Mouse (Mus musculus) hindbrain, embryonic 14.5 days (tissue): ENCODE results near the gene Vash1. TPM values are rescaled to one million over a fixed set of nuclear protein-coding genes. Genes with fewer than 3 reads are reported as not detected.

Source experiments
- ATAC-seq: fragments of 200-750 bp; cut with Nextera tagmentation; 2 replicates; pipeline ENCODE4 v1.8.0; 2017; ENCODE audit warnings: moderate number of reproducible peaks, mild to moderate bottlenecking, moderate TSS enrichment, moderate library complexity; ENCODE audit not compliant: low FRiP score
- DNase-seq: peaks from one replicate; pipeline ENCODE4 v3.0.0-alpha.2; 2015; ENCODE audit warnings: low spot score
- H3K27ac ChIP-seq: fragments of 300-500 bp; sonication (generic); 2 replicates; pipeline ENCODE4 v1.5.1; 2014; ENCODE audit warnings: mild to moderate bottlenecking, moderate library complexity
- H3K27me3 ChIP-seq: fragments of 300-500 bp; sonication (generic); 2 replicates; pipeline ENCODE4 v1.6.1; 2014; ENCODE audit warnings: mild to moderate bottlenecking, low read length, mixed read lengths; ENCODE audit not compliant: control insufficient read depth, insufficient read depth
- H3K36me3 ChIP-seq: fragments of 300-500 bp; sonication (generic); replicated peaks from 2 replicates; pipeline ENCODE4 v1.6.1; 2014; ENCODE audit not compliant: control insufficient read depth, insufficient read depth
- H3K4me1 ChIP-seq: fragments of 300-500 bp; sonication (generic); replicated peaks from 2 replicates; pipeline ENCODE4 v1.6.1; 2014; ENCODE audit warnings: antibody characterized with exemption, low read length, mixed read lengths; ENCODE audit not compliant: control insufficient read depth, insufficient read depth
- H3K4me2 ChIP-seq: fragments of 300-500 bp; sonication (generic); replicated peaks from 2 replicates; pipeline ENCODE4 v1.6.1; 2014; ENCODE audit warnings: mild to moderate bottlenecking, moderate library complexity
- H3K4me3 ChIP-seq: fragments of 300-500 bp; sonication (generic); replicated peaks from 2 replicates; pipeline ENCODE4 v1.5.1; 2014; ENCODE audit warnings: mild to moderate bottlenecking, low read length
- H3K9ac ChIP-seq: fragments of 300-500 bp; sonication (generic); 2 replicates; pipeline ENCODE4 v1.6.1; 2014
- H3K9me3 ChIP-seq: fragments of 300-500 bp; sonication (generic); 2 replicates; pipeline ENCODE4 v1.6.1; 2016; ENCODE audit warnings: low read length; ENCODE audit not compliant: control insufficient read depth
- WGBS: fragments of 180-500 bp; shearing (Covaris S2); extraction: QIAGEN DNeasy Blood & Tissue Kit; methylation state at CpG from one replicate; pipeline ENCODE4 v1.1.7; 2014; 5-methylcytosine and 5-hydroxymethylcytosine counted together
- polyA plus RNA-seq: library from polyadenylated mRNA; unstranded; fragments of >200 nt; fragmentation: Nextera tagmentation; extraction: Ambion mirVana; gene quantifications from 2 replicates; pipeline ENCODE4 v1.2.1, GENCODE M21; 2014

The Vash1 gene
- polyA plus RNA-seq, 1 experiment from 2014 or later = 31.2 TPM

DNA sequence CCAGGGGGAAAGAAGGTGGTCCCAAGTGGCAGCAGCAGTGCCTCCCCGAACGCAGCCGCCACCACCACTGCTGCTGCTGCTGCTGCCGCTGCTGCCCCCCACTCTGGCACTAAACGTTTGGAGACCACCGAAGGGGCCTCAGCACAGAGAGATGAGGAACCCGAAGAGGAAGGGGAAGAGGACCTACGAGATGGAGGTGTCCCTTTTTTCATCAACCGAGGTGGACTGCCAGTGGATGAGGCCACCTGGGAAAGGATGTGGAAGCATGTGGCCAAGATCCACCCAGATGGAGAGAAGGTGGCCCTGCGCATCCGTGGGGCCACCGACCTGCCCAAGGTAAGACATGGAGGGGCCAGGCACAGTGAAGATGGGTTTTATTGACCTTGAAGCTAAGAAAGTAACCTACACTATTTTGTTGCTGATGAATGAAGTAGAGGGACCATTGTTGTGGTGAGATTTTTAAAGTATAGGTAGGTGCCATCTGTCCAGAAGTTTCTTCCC, 1.5 kb downstream of the Vash1 start:
- H3K36me3 ChIP-seq = peaks cover under 1% of the 10 kb centered on the region
- H3K4me3 ChIP-seq = peak overlapping the region; percentile 98
- H3K27me3 ChIP-seq = no peaks in the 10 kb centered on the region
- peaks cover 28% of the 10 kb centered on the region for H3K4me1 ChIP-seq
- peak overlapping the region; percentile 78 for H3K4me2 ChIP-seq
- 17% methylated on average over 12 of the region's 12 CpGs for WGBS
- ATAC-seq = no peak
- H3K9me3 ChIP-seq = no peaks in the 10 kb centered on the region
- H3K27ac ChIP-seq = peak overlapping the region; percentile 97
- DNase-seq = no peak
- peak overlapping the region; percentile 100 for H3K9ac ChIP-seq

DNA sequence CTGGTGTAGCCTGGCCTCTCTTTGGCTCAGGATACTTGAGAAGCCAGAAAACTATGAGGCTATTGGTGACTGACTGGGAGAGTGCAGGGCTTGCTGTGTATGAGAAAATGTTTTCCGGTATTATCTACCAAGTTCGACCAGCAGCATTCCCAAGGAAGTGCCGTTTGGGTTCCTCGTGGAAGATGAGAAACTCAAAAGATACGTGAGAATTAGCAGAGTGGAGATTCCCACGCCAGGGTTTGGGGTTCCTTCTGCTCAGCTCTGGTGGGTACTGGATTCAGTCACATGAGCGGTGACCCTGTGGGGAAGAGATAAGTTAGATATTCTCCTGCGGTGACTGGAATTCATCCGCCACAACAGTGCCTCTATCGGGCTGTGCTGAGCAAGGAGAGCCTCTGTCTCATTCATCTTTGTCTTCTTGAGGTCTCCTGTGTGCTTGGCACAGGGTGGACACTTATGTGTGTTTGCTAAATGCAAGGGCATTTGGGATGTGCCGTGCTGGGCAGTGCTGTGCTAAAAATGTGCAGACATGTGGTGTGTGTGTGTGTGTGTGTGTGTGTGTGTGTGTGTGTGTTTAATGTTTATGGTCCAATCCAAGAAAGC, 2.2 kb downstream of the Vash1 start:
- peak; percentile 72 for DNase-seq
- Histone ChIP-seq H3K27ac (peak overlapping the region; percentile 97), H3K4me1 (peaks cover 28% of the 10 kb centered on the region), H3K4me3 (peak overlapping the region; percentile 98), H3K9ac (peak overlapping the region; percentile 100), H3K27me3 (no peaks in the 10 kb centered on the region), H3K4me2 (peak overlapping the region; percentile 78), H3K9me3 (no peaks in the 10 kb centered on the region), H3K36me3 (peaks cover 7% of the 10 kb centered on the region)
- peak; percentile 25; the same call in 1 of the 2 replicates for ATAC-seq
- WGBS = 11% methylated on average over 11 of the region's 11 CpGs

DNA sequence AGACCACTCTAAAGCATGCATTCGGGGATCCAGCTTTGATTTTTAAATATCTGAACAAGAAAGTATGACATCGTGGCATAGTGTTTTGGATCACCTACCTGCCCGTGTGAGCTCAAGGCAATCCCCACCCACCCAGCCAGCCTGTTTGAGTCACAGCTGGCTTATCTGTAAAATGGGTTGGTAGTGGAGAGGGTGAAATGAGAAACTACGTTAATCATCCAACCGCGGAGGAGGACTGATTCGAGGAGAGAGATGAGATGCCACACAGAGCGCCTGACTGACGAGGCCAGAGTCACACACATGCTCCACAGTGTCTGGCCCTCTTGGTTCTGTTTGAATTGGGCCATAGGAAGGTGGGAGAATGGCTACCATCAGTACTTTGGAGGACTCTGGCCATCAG, 3.1 kb downstream of the Vash1 start:
- Histone ChIP-seq H3K4me1 (peaks cover 28% of the 10 kb centered on the region), H3K27me3 (no peaks in the 10 kb centered on the region), H3K27ac (no peak overlapping the region), H3K9ac (peak overlapping the region; percentile 22; the same call in 1 of the 2 replicates), H3K4me2 (peak overlapping the region; percentile 78), H3K9me3 (no peaks in the 10 kb centered on the region), H3K36me3 (peaks cover 15% of the 10 kb centered on the region), H3K4me3 (peak overlapping the region; percentile 98)
- no peak for ATAC-seq
- 78% methylated on average over 9 of the region's 9 CpGs for WGBS
- DNase-seq = no peak

DNA sequence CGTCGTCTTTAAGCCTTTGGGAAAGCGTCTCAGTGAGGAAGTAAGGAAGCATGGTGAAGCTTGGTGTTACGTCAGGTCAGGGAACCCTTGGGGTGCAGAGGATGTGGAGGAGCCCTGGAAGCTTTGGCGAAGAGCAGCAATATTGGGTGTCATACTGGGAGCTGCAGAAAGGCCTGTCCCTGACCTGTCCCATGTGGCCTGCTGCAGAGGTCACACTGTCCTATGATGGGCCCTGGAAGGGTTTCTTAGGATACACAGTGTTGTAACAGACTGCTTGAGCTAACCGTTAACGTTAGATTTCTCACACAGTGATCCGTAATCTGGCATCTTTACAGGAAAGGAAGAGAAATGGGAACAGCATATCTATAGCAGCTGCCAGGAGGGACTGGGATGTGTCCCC, 3.7 kb downstream of the Vash1 start:
- H3K27me3 ChIP-seq = no peaks in the 10 kb centered on the region
- H3K4me1 ChIP-seq = peaks cover 28% of the 10 kb centered on the region
- peaks cover 21% of the 10 kb centered on the region for H3K36me3 ChIP-seq
- H3K4me2 ChIP-seq = peak overlapping the region; percentile 78
- DNase-seq (no peak), ATAC-seq (no peak)
- WGBS = 77% methylated on average over 8 of the region's 8 CpGs
- no peak overlapping the region for H3K27ac ChIP-seq
- H3K9me3 ChIP-seq = no peaks in the 10 kb centered on the region
- peak overlapping the region; percentile 98 for H3K4me3 ChIP-seq
- H3K9ac ChIP-seq = peak overlapping the region; percentile 45

DNA sequence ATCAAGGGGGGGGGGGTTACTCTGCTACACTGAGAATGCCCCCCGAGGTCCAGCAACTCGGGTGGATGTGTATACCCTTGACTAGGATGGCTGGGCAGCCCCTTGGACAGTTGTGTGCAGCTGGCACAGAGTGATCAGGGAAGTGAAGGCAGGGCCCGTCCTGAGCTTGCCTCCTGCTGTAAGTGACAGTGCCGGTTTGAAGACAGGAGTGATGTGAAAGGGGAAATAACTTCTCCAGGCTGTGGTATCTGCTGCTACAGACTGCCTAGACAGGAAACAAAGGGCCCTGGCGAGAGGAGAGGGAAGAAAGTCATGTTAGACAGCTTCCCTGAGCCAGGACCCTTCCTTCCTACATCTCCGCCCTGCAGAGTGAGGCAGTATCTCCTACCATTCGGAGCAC, 5.2 kb downstream of the Vash1 start:
- DNase-seq (no peak), ATAC-seq (no peak)
- Histone ChIP-seq H3K4me3 (no peak overlapping the region), H3K27ac (no peak overlapping the region), H3K9ac (no peak overlapping the region), H3K36me3 (peaks cover 36% of the 10 kb centered on the region), H3K9me3 (no peaks in the 10 kb centered on the region), H3K27me3 (no peaks in the 10 kb centered on the region), H3K4me1 (peaks cover 28% of the 10 kb centered on the region), H3K4me2 (peak overlapping the region; percentile 78; the same call in 1 of the 2 replicates)
- WGBS = 78% methylated on average over 7 of the region's 7 CpGs

DNA sequence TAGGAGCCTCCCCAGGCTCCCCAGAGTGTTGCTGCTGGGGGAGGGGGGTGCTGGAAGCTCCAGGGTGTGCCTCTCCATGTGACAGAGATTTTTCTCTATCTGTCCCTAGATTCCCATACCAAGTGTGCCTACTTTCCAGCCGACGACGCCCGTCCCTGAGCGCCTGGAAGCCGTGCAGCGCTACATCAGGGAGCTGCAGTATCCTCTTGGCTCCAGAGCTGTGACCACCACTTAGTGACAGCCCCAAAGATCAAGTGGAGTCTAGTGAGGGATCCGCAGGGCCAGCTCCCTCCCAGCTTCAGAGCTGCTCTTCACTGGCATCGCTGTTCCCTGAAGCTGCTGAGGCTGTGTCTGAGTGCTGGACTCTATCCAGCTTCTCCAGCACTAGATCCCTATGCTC, 6.8 kb downstream of the Vash1 start:
- Histone ChIP-seq H3K4me3 (no peak overlapping the region), H3K36me3 (peaks cover 49% of the 10 kb centered on the region), H3K27ac (no peak overlapping the region), H3K9ac (no peak overlapping the region), H3K4me2 (no peak overlapping the region), H3K27me3 (no peaks in the 10 kb centered on the region), H3K4me1 (peaks cover 28% of the 10 kb centered on the region), H3K9me3 (no peaks in the 10 kb centered on the region)
- WGBS = 76% methylated on average over 9 of the region's 9 CpGs
- no peak for ATAC-seq
- DNase-seq = no peak

DNA sequence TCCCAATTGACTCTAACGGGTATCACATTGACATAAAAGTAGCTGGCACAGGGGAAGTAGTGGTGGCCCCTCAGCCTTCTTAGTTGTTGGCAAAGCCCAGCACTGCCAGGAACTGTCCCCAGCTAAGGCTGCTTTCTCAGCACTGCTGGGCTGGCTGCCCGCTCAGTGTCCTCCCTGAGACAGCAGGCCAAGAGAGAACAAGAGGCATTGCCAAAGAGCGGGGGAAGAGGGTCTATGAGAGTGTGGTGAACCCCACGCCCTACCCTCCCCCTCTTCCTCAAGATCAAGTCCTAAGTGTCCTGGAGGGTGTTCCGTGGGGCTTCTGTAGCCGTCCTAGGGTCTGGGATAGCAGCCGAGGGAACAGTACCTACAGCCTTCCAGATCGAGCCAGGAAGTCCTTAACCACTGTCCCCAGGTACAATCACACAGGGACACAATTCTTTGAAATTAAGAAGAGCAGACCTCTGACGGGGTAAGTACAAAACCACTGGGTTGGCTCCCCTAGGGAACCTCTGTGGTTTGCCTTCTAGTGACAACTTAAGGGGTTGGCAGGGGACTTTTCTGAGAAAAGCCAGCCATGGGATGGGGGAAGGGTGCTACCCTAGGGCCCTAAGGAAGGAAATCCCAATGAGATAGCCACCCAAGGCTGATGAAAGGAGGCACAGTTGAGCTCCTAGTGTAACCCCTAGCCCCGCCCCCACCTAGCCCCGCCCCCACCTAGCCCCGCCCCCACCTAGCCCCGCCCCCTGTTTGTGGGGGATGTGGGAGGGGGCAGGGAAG, 8.2 kb downstream of the Vash1 start:
- Histone ChIP-seq H3K9me3 (no peaks in the 10 kb centered on the region), H3K4me2 (no peak overlapping the region), H3K4me1 (peaks cover 21% of the 10 kb centered on the region), H3K4me3 (no peak overlapping the region), H3K27me3 (no peaks in the 10 kb centered on the region), H3K9ac (no peak overlapping the region), H3K36me3 (peaks cover 63% of the 10 kb centered on the region), H3K27ac (no peak overlapping the region)
- 61% methylated on average over 13 of the region's 13 CpGs for WGBS
- DNase-seq = no peak
- no peak for ATAC-seq

DNA sequence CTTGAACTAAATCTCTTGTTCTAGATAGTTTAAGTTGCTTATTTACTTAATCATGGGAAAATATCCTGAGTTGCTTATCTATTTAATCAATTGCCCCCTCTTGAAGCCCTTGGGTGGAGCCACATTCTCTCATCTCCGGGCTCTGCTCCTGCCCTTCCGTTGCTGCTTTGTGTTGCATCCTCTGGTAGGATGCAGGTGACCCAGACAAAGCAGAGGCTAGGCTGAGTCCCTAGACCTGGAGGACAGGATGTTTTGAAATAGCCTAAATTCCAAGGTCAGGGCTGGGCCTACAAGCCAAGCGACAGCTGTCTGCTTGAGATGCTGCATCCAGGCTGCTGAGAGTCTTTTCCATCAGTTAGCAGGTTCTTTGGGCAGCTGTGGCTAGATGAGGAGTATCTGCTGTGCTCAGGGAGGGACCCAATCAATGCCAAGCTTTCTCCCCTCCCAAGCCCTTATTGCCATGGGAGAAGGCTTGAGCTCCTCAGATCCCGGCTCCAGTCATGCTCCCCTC, 9.0 kb downstream of the Vash1 start:
- no peaks in the 10 kb centered on the region for H3K27me3 ChIP-seq
- peaks cover 70% of the 10 kb centered on the region for H3K36me3 ChIP-seq
- H3K4me2 ChIP-seq = no peak overlapping the region
- 88% methylated on average over 4 of the region's 4 CpGs for WGBS
- H3K27ac ChIP-seq = no peak overlapping the region
- H3K9ac ChIP-seq = no peak overlapping the region
- ATAC-seq (no peak), DNase-seq (no peak)
- peaks cover 14% of the 10 kb centered on the region for H3K4me1 ChIP-seq
- H3K4me3 ChIP-seq = no peak overlapping the region
- no peaks in the 10 kb centered on the region for H3K9me3 ChIP-seq

DNA sequence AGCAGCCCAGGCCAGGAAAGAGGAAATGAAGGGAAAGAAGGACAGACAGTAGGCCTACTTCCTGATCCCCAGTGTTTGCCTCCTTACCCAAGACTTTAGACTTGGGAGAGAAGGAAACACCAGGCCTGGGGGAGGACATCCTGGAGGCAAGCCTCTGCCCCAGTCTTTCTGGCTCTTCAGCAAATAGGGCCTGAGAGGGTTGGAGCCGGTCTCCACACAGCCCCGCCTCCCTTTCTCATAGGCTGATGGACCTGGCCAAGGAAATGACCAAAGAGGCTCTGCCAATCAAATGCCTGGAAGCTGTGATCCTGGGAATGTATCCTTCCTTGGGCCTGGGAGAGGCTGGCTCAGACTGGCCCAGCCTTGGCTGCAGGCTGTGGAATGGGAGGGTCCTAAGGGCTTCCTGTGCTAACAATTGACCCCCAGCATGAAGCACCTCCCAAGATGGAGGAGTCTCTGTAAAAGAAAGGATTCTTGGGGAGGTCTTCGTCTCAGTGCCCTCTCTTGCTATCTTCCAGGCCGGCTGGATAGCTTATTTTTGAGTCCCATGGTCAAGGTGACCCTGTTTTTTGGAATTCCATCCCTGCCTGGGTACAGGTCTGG, 9.6 kb downstream of the Vash1 start:
- ATAC-seq = no peak
- no peak overlapping the region for H3K27ac ChIP-seq

More for the DNA sequence above, 9.6 kb downstream of the Vash1 start:
- Histone ChIP-seq H3K9me3 (no peaks in the 10 kb centered on the region), H3K4me1 (peaks cover 8% of the 10 kb centered on the region), H3K36me3 (peaks cover 76% of the 10 kb centered on the region), H3K27me3 (no peaks in the 10 kb centered on the region), H3K9ac (no peak overlapping the region), H3K4me3 (no peak overlapping the region), H3K4me2 (no peak overlapping the region)
- WGBS = 81% methylated on average over 4 of the region's 4 CpGs
- DNase-seq = no peak
